Mouse (Mus musculus) heart, postnatal 0 days (tissue): ENCODE measurements around the gene Zbtb17.

Experiments used
- CTCF ChIP-seq: IDR thresholded peaks from 2 replicates; pipeline ENCODE4 v1.5.1; 2016; ENCODE audit warnings: antibody characterized with exemption, control low read depth, low read depth
- EP300 ChIP-seq: IDR thresholded peaks from 2 replicates; pipeline ENCODE4 v1.6.1; 2016; ENCODE audit warnings: antibody characterized with exemption, low read depth

- no peak for TF ChIP-seq CTCF
- TF ChIP-seq EP300, result no peak
Measured at GRCm38 (mm10) chr4:141468576-141468975, 24.1 kb downstream of the Zbtb17 start.
